Mouse (Mus musculus): ENCODE data around the gene Wnt16. TPM values are rescaled to one million over a fixed set of nuclear protein-coding genes. Genes with fewer than 3 reads are reported as not detected.
"Not testable (repeated sequence)": the region's sequence is repeated elsewhere in the genome, so short reads cannot be mapped to it uniquely, and the experiment has no call there.

Gene Wnt16
- not detected in 2 replicates for polyA plus RNA-seq (2012; ENCODE audit: insufficient read depth, insufficient read length, missing spikeins)

DNA sequence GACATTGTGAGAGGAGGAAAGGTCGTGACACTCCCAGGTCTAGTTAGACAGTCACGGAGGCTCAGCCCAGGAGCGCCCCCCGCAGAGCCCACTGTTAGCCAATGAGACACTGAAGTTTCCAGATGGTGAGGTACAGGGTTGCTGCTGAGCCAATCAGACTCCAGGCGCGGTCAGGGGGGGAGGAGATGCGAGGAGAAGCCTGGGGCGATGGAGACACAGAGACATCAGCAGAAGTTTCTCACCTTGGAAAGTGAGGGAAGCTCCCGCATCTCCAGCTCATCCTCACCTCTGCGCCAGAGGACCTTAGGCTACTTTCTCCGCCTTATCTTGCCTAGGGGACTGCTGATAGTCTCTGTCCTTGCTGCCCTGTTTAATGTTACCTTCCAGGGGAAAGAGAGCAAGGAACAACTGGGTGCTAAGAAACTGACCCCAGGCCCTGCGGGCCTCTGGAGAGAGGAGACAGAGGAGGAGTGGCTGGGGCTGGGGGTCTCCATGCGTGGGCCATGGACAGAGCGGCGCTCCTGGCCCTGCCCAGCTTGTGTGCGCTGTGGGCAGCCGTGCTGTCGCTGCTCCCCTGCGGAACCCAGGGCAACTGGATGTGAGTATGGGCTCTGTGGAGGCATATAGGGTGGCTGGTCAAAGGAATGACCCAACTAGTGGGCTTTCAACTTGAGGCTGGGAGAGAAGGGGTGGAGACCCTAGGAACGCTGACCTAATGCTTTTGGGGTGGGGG lies at the start of gene Wnt16:
Gene Wnt16 (plus strand): TSS at position 224 of the 733 bp plus-strand sequence.
- Histone ChIP-seq H3K4me1 (ENCODE audit: control insufficient read depth, insufficient read depth, low read length) (no peaks in the 10 kb centered on the region), H3K27ac (ENCODE audit: insufficient read depth, low read depth, low read length) (no peak within 1 kb of the TSS), H3K4me3 (ENCODE audit: insufficient read depth, low read length) (peak within 1 kb of the TSS; percentile 55)
- no peak for TF ChIP-seq POLR2A (IDR thresholded peaks at IDR 0.05; ENCODE audit: borderline replicate concordance, low read depth, low read length)
- no peak for TF ChIP-seq CTCF (IDR thresholded peaks at IDR 0.05; ENCODE audit: low read depth, low read length)

DNA sequence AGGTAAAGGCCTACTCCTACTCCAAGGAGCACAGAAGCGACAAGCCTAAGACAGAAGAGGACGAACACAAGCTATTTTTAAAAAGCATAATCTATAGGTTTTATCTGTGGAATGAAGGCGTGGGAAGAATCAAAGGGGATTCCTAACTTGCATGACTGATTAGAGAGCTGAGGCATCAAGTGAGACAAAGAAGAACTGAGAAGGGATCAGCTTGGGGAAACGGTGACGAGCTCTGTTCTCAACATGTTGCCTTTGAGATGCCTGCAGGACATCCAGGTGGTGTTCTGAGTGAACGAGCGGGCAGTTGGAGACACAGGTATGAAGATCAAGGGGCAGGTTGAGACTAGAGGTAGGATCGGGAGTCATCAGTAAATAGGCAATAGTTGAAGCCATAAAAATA lies 44.7 kb upstream of the Wnt16 start:
- peaks cover 3% of the 10 kb centered on the region; the same call in 1 of the 2 replicates for H3K4me1 ChIP-seq (ENCODE audit: control insufficient read depth, insufficient read depth, low read length)
- TF ChIP-seq POLR2A (IDR thresholded peaks at IDR 0.05; ENCODE audit: borderline replicate concordance, low read depth, low read length) = no peak
- no peak for TF ChIP-seq CTCF (IDR thresholded peaks at IDR 0.05; ENCODE audit: low read depth, low read length)
- no peak overlapping the region for H3K27ac ChIP-seq (ENCODE audit: insufficient read depth, low read depth, low read length)
- no peak overlapping the region for H3K4me3 ChIP-seq (ENCODE audit: insufficient read depth, low read length)

- H3K27ac ChIP-seq (ENCODE audit: insufficient read depth, low read depth, low read length) = no peak overlapping the region
- H3K4me3 ChIP-seq (ENCODE audit: insufficient read depth, low read length) = no peak overlapping the region
- TF ChIP-seq CTCF (IDR thresholded peaks at IDR 0.05; ENCODE audit: low read depth, low read length) (no peak), POLR2A (IDR thresholded peaks at IDR 0.05; ENCODE audit: borderline replicate concordance, low read depth, low read length) (no peak)
- no peaks in the 10 kb centered on the region for H3K4me1 ChIP-seq (ENCODE audit: control insufficient read depth, insufficient read depth, low read length)
Measured at GRCm38 (mm10) chr6:22246696-22247095, 41.3 kb upstream of the Wnt16 start.

- TF ChIP-seq POLR2A (IDR thresholded peaks at IDR 0.05; ENCODE audit: borderline replicate concordance, low read depth, low read length) = no peak
- TF ChIP-seq CTCF (IDR thresholded peaks at IDR 0.05; ENCODE audit: low read depth, low read length) = no peak
- Histone ChIP-seq H3K4me1 (ENCODE audit: control insufficient read depth, insufficient read depth, low read length) (peaks cover 4% of the 10 kb centered on the region), H3K4me3 (ENCODE audit: insufficient read depth, low read length) (no peak overlapping the region), H3K27ac (ENCODE audit: insufficient read depth, low read depth, low read length) (no peak overlapping the region)
Measured at GRCm38 (mm10) chr6:22258784-22259183, 29.2 kb upstream of the Wnt16 start.

DNA sequence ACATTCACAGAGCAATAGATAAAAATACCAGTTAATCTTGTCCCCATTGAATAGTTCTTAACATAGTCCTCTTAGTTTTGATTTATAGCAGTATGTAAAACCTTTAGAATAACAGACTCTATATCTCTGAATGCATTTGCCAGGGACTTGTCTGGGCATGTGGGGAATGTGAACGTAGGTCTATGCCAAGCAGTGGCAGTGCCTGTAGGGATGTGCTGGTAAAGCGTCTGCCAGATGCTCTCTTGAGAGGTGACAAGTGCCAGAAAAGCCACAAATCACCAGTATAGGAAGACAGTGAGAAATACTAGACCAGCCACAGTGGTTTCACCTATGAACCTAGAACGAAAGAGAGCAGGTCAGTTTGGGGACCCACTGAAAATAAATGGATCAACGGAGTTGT lies 25.5 kb upstream of the Wnt16 start:
- no peak for TF ChIP-seq POLR2A (IDR thresholded peaks at IDR 0.05; ENCODE audit: borderline replicate concordance, low read depth, low read length)
- H3K4me3 ChIP-seq (ENCODE audit: insufficient read depth, low read length) = no peak overlapping the region
- H3K4me1 ChIP-seq (ENCODE audit: control insufficient read depth, insufficient read depth, low read length) = no peaks in the 10 kb centered on the region
- H3K27ac ChIP-seq (ENCODE audit: insufficient read depth, low read depth, low read length) = no peak overlapping the region

GRCm38 (mm10) chr6:22264094-22264493 lies 23.9 kb upstream of the Wnt16 start:
- not testable (repeated sequence) for H3K4me1 ChIP-seq (ENCODE audit: control insufficient read depth, insufficient read depth, low read length); H3K27ac ChIP-seq (ENCODE audit: insufficient read depth, low read depth, low read length)

DNA sequence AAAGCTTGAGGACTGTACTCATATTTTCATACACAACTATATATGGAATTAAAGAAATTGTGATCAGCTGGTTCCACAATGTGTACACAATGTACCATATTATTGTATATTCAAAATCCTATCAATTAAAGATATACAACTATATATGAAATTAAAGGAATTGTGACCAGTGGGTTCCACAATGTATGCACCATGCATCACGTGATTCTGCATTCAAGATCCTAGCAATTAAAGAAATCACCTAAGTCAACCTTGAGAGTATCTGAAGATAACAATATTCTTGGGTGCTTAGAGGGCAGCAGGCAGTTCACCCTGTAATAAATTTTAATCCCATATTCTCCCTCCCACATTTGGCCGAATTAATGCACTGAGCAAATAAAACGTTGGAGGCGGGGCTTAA lies 22.0 kb upstream of the Wnt16 start:
- Histone ChIP-seq H3K4me3 (ENCODE audit: insufficient read depth, low read length) (no peak overlapping the region), H3K27ac (ENCODE audit: insufficient read depth, low read depth, low read length) (no peak overlapping the region), H3K4me1 (ENCODE audit: control insufficient read depth, insufficient read depth, low read length) (peaks cover 11% of the 10 kb centered on the region)
- TF ChIP-seq CTCF (IDR thresholded peaks at IDR 0.05; ENCODE audit: low read depth, low read length) = no peak
- no peak for TF ChIP-seq POLR2A (IDR thresholded peaks at IDR 0.05; ENCODE audit: borderline replicate concordance, low read depth, low read length)

More at GRCm38 (mm10) chr6:22264094-22264493, 23.9 kb upstream of the Wnt16 start:
- not testable (repeated sequence) for H3K4me3 ChIP-seq (ENCODE audit: insufficient read depth, low read length)

- peaks cover 14% of the 10 kb centered on the region for H3K4me1 ChIP-seq (ENCODE audit: control insufficient read depth, insufficient read depth, low read length)
- no peak for TF ChIP-seq CTCF (IDR thresholded peaks at IDR 0.05; ENCODE audit: low read depth, low read length)
- TF ChIP-seq POLR2A (IDR thresholded peaks at IDR 0.05; ENCODE audit: borderline replicate concordance, low read depth, low read length) = no peak
- H3K27ac ChIP-seq (ENCODE audit: insufficient read depth, low read depth, low read length) = no peak overlapping the region
- no peak overlapping the region for H3K4me3 ChIP-seq (ENCODE audit: insufficient read depth, low read length)
Measured at GRCm38 (mm10) chr6:22267807-22268667, 20.0 kb upstream of the Wnt16 start.

DNA sequence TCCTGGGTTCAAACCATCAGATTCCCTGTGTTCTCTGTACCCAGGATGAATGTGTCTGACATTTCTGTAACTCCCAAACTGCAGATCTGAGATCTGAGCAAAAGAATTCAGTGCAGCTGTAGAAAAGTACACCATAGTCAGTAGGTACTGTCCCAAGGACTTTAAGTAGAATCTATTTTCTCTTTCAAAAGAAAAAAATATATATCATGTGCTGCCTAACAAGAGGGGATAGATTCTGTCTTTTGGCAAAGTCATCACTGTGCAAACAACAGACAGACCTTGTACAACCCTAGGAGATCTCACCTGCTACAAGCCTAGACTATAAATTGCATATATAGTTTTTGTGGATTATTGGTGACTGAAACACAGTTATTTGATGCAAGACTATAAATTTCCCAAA lies 19.4 kb upstream of the Wnt16 start:
- Histone ChIP-seq H3K4me1 (ENCODE audit: control insufficient read depth, insufficient read depth, low read length) (peaks cover 14% of the 10 kb centered on the region), H3K4me3 (ENCODE audit: insufficient read depth, low read length) (no peak overlapping the region), H3K27ac (ENCODE audit: insufficient read depth, low read depth, low read length) (no peak overlapping the region)
- TF ChIP-seq POLR2A (IDR thresholded peaks at IDR 0.05; ENCODE audit: borderline replicate concordance, low read depth, low read length) (no peak), CTCF (IDR thresholded peaks at IDR 0.05; ENCODE audit: low read depth, low read length) (no peak)

All from bone marrow macrophage, adult 2 months (primary cell).